Mouse (Mus musculus): ENCODE results near the gene Slc22a3. TPM values are rescaled to one million over a fixed set of nuclear protein-coding genes. Genes with fewer than 3 reads are reported as not detected.

The Slc22a3 gene
- total and polyA plus RNA-seq, 2 experiments, result 2.3 to 2.5 TPM

GRCm38 (mm10) chr17:12420886-12421574 lies 86.5 kb downstream of the Slc22a3 start:
- H3K9ac ChIP-seq (ENCODE audit: low read depth, low read length), result no peak overlapping the region
- TF ChIP-seq POLR2A (IDR thresholded peaks at IDR 0.05; ENCODE audit: extremely low read depth, insufficient read depth, low read length) (no peak), CTCF (IDR thresholded peaks at IDR 0.05; ENCODE audit: low read depth, low read length) (peak; percentile 52; the same call in 1 of the 2 replicates)
- peak; percentile 48 for DNase-seq (ENCODE audit: extremely low read depth, low read depth, low spot score)
- no peak overlapping the region for H3K4me3 ChIP-seq (ENCODE audit: insufficient read depth, low read depth, low read length)
- H3K4me1 ChIP-seq (ENCODE audit: control insufficient read depth, insufficient read depth, low read length), result no peaks in the 10 kb centered on the region
- peaks cover 35% of the 10 kb centered on the region for H3K36me3 ChIP-seq (ENCODE audit: control insufficient read depth, insufficient read depth, low read length)
- H3K79me2 ChIP-seq (ENCODE audit: control insufficient read depth, insufficient read depth, low read length), result no peaks in the 10 kb centered on the region
- H3K27ac ChIP-seq (replicated peaks; ENCODE audit: insufficient read depth, low read depth, low read length), result no peak overlapping the region
- WGBS, result 68% methylated on average over 16 of the region's 16 CpGs
- H3K27me3 ChIP-seq (ENCODE audit: control insufficient read depth, insufficient read depth, low read length), result no peaks in the 10 kb centered on the region

GRCm38 (mm10) chr17:12419491-12420079 lies 87.9 kb downstream of the Slc22a3 start:
- Histone ChIP-seq H3K4me3 (ENCODE audit: insufficient read depth, low read depth, low read length) (no peak overlapping the region), H3K27ac (replicated peaks; ENCODE audit: insufficient read depth, low read depth, low read length) (no peak overlapping the region), H3K79me2 (ENCODE audit: control insufficient read depth, insufficient read depth, low read length) (no peaks in the 10 kb centered on the region), H3K4me1 (ENCODE audit: control insufficient read depth, insufficient read depth, low read length) (no peaks in the 10 kb centered on the region), H3K27me3 (ENCODE audit: control insufficient read depth, insufficient read depth, low read length) (no peaks in the 10 kb centered on the region), H3K9ac (ENCODE audit: low read depth, low read length) (no peak overlapping the region), H3K36me3 (ENCODE audit: control insufficient read depth, insufficient read depth, low read length) (peaks cover 46% of the 10 kb centered on the region)
- TF ChIP-seq CTCF (IDR thresholded peaks at IDR 0.05; ENCODE audit: low read depth, low read length) (no peak), POLR2A (IDR thresholded peaks at IDR 0.05; ENCODE audit: extremely low read depth, insufficient read depth, low read length) (no peak)
- WGBS, result 75% methylated on average over 19 of the region's 19 CpGs
- DNase-seq (ENCODE audit: extremely low read depth, low read depth, low spot score), result peak; percentile 8

- 33% methylated on average over 6 of the region's 6 CpGs for WGBS
- Histone ChIP-seq H3K4me3 (ENCODE audit: insufficient read depth, low read depth, low read length) (no peak overlapping the region), H3K4me1 (ENCODE audit: control insufficient read depth, insufficient read depth, low read length) (no peaks in the 10 kb centered on the region), H3K27me3 (ENCODE audit: control insufficient read depth, insufficient read depth, low read length) (no peaks in the 10 kb centered on the region), H3K36me3 (ENCODE audit: control insufficient read depth, insufficient read depth, low read length) (peaks cover 79% of the 10 kb centered on the region), H3K27ac (replicated peaks; ENCODE audit: insufficient read depth, low read depth, low read length) (no peak overlapping the region), H3K9ac (ENCODE audit: low read depth, low read length) (no peak overlapping the region), H3K79me2 (ENCODE audit: control insufficient read depth, insufficient read depth, low read length) (no peaks in the 10 kb centered on the region)
- peak; percentile 56; the same call in 1 of the 2 replicates for TF ChIP-seq CTCF (IDR thresholded peaks at IDR 0.05; ENCODE audit: low read depth, low read length)
- TF ChIP-seq POLR2A (IDR thresholded peaks at IDR 0.05; ENCODE audit: extremely low read depth, insufficient read depth, low read length), result no peak
- peak; percentile 42 for DNase-seq (ENCODE audit: extremely low read depth, low read depth, low spot score)
These were observed 91.1 kb downstream of the Slc22a3 start for GRCm38 (mm10) chr17:12416250-12416895.

GRCm38 (mm10) chr17:12415741-12416140 lies 91.8 kb downstream of the Slc22a3 start:
- H3K27ac ChIP-seq (replicated peaks; ENCODE audit: insufficient read depth, low read depth, low read length), result no peak overlapping the region
- 64% methylated on average over 5 of the region's 5 CpGs for WGBS

GRCm38 (mm10) chr17:12415031-12415735 lies 92.3 kb downstream of the Slc22a3 start:
- Histone ChIP-seq H3K27ac (replicated peaks; ENCODE audit: insufficient read depth, low read depth, low read length) (peak overlapping the region; percentile 28), H3K4me3 (ENCODE audit: insufficient read depth, low read depth, low read length) (no peak overlapping the region)
- 30% methylated on average over 15 of the region's 15 CpGs for WGBS

More at GRCm38 (mm10) chr17:12415741-12416140, 91.8 kb downstream of the Slc22a3 start:
- no peak overlapping the region for H3K4me3 ChIP-seq (ENCODE audit: insufficient read depth, low read depth, low read length)
- peaks cover 4% of the 10 kb centered on the region for H3K4me1 ChIP-seq (ENCODE audit: control insufficient read depth, insufficient read depth, low read length)
- no peaks in the 10 kb centered on the region for H3K27me3 ChIP-seq (ENCODE audit: control insufficient read depth, insufficient read depth, low read length)
- no peak overlapping the region for H3K9ac ChIP-seq (ENCODE audit: low read depth, low read length)
- TF ChIP-seq POLR2A (IDR thresholded peaks at IDR 0.05; ENCODE audit: extremely low read depth, insufficient read depth, low read length), result no peak
- no peak for TF ChIP-seq CTCF (IDR thresholded peaks at IDR 0.05; ENCODE audit: low read depth, low read length)
- peaks cover 84% of the 10 kb centered on the region for H3K36me3 ChIP-seq (ENCODE audit: control insufficient read depth, insufficient read depth, low read length)
- DNase-seq (ENCODE audit: extremely low read depth, low read depth, low spot score), result peak; percentile 23
- no peaks in the 10 kb centered on the region for H3K79me2 ChIP-seq (ENCODE audit: control insufficient read depth, insufficient read depth, low read length)

More at GRCm38 (mm10) chr17:12415031-12415735, 92.3 kb downstream of the Slc22a3 start:
- Histone ChIP-seq H3K27me3 (ENCODE audit: control insufficient read depth, insufficient read depth, low read length) (no peaks in the 10 kb centered on the region), H3K9ac (ENCODE audit: low read depth, low read length) (no peak overlapping the region), H3K4me1 (ENCODE audit: control insufficient read depth, insufficient read depth, low read length) (peaks cover 4% of the 10 kb centered on the region), H3K36me3 (ENCODE audit: control insufficient read depth, insufficient read depth, low read length) (peaks cover 90% of the 10 kb centered on the region), H3K79me2 (ENCODE audit: control insufficient read depth, insufficient read depth, low read length) (no peaks in the 10 kb centered on the region)
- TF ChIP-seq CTCF (IDR thresholded peaks at IDR 0.05; ENCODE audit: low read depth, low read length) (no peak), POLR2A (IDR thresholded peaks at IDR 0.05; ENCODE audit: extremely low read depth, insufficient read depth, low read length) (no peak)
- peak; percentile 39 for DNase-seq (ENCODE audit: extremely low read depth, low read depth, low spot score)
